Mouse (Mus musculus) spleen, adult 12 weeks (tissue): Measurements from ENCODE around the gene Emilin2.
A peak's percentile ranks its signal among the peaks of the same experiment; 100 is the strongest.

Experiments used
- DNase-seq: peaks from one replicate; pipeline ENCODE4 v3.0.0; 2022; ENCODE audit warnings: low spot score

Gene Emilin2

GRCm38 (mm10) chr17:71206136-71206893 is 105.5 kb downstream of the Emilin2 start:
- no peak for DNase-seq

- DNase-seq, result no peak
These were observed 107.0 kb downstream of the Emilin2 start for GRCm38 (mm10) chr17:71204809-71205091.

- DNase-seq, result peak; percentile 41
These were observed 107.6 kb downstream of the Emilin2 start for GRCm38 (mm10) chr17:71203998-71204808.
